Mouse (Mus musculus): Measurements from ENCODE around the gene Lamp3.
"Not testable (repeated sequence)": the region's sequence is repeated elsewhere in the genome, so short reads cannot be mapped to it uniquely, and the experiment has no call there.

The Lamp3 gene

DNA sequence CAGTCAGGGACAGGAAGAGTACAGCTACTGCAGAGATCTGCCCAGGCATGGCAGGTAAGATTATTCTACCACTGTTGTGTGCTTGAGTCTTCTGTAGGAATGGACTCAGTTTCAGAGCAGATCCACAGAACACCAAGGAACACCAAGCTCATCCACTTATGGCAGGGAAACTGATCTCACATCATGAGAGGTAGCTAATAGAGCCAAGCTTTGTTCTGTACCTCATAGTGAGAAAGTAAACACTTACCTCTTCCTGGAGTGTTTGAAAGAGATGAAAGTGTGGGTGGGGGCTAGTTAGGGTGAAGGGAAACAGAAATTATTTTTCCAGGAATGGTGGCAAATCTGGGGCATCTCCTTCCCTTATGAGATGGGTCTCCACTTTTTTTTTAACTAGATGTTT lies at the start of gene Lamp3:
Gene Lamp3, minus strand, starts transcription at position 160 of the 400 bp plus-strand sequence.
- no peak for DNase-seq

DNA sequence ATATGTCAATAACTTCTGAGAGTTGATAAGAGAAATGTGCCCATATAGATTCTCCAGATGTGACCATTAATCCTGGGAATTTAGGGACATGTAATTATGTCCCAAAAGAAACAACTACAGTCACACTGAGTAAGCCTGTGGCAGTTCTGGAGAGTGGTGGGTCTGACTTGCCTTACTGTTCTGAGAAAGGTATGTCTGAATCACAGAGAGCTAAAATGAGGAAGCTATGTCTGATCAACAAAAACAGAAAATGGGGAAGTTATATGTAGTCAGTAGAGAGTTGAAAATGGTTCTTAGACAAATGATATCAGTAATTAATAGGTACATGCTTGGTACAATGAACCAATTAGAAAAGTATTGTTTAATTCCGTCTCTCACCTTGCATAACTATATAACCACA lies 26.7 kb upstream of the Lamp3 start:
- DNase-seq: no peak

GRCm38 (mm10) chr16:19724139-19724538 lies 18.0 kb upstream of the Lamp3 start:
- DNase-seq: not testable (repeated sequence)

DNA sequence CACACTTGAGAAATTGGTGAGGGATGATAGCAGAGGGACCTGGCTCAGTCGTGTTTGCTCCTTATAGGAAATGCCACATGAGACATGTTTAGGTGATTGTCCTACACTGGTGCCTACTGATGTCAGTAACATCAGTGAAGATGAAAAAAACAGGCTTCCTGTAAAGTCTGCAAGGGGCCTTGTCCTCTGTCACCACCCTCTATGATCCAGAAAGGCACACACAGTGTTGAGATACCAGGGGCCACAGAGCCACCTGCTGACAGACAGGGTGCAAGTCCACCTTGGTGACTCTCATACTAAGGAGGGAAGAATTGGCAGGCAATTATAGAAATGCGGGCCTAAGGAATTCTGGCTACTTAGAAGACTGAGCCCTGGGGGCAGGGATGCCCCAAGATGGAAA lies 14.8 kb upstream of the Lamp3 start:
- no peak for DNase-seq

- DNase-seq: no peak
Measured at GRCm38 (mm10) chr16:19707381-19707780, 1.2 kb upstream of the Lamp3 start.

DNA sequence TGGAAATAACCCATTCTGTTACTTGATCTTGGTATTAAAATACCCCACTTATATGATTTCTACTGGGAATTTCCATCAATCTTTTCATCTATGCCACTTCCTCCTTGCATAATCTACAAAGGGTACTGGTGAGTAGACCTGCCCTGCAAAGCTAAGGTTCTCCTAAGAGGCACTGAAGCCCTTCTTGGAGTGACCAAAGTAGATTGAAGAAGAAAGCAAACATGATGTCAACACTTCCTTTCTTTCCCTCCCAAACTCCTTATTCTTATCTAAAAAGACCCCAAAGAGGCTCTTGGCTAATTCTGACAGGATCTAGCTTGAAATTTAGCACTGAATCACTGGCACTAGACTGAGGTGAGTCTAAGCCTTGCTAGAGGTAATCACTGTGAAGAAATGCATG lies 7.0 kb downstream of the Lamp3 start:
- no peak for DNase-seq

DNA sequence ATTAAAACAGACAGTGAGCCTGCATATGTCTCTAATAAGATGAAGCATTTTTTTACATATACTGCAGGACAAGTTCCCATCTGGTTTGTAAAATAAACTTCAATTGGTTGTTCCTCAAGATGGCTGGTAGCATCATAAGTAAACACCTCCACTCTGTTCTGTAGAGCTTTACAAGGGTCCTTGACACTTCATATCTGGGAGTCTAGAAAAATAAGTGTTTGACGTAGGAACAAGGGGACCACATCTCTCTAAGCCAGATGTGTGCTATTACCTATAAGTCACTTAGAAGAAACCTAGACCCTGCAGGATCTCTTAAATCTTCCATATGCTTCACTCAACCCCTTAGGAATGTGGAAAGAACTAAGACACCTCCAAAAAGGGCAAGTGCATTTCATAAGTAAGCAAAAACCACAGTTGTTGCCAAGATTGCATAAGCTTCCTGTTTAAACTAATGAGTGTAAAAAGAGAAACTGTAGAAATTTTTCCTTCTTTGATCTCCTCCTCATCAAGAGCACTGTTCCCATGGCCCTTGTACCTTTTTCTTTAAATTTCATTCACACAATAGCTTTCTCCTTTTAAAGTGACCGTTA lies 35.3 kb downstream of the Lamp3 start:
- no peak for DNase-seq

GRCm38 (mm10) chr16:19666312-19666711 lies 39.9 kb downstream of the Lamp3 start:
- DNase-seq: no peak

- DNase-seq: no peak
Measured at GRCm38 (mm10) chr16:19629816-19630215, 76.4 kb downstream of the Lamp3 start, which contains the start of gene Olfr171. Gene Olfr171 (minus strand): TSS chr16:19629916.

- not testable (repeated sequence) for DNase-seq
Measured at GRCm38 (mm10) chr16:19611782-19612181, 94.4 kb downstream of the Lamp3 start, which contains the start of gene Olfr170. Gene Olfr170 (minus strand): TSS chr16:19611882.

All from cerebellum, adult 9-11 months (tissue).